Mouse (Mus musculus): ENCODE results near the gene Peak1.

Gene Peak1

DNA sequence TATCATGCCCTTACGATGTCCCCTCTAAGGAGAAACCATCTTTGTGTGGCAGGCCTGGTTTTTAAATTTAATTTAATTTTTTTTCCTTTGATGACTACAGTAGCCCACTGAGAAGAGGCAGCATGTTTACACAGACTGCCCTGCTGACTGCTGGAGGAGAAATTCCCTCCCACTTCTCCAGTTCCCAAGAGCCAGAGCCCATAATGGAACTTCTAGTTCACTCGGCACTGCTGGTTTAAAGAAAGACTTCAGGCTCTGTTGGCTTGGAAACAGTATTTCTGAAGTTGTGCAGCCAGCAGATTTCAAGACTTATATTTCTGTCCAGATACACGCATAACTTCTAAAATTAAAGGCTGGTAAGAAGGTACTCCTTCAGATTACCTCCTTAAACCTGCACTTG, 175.2 kb downstream of the Peak1 start:
- DNase-seq: no peak

- no peak for DNase-seq
Measured at GRCm38 (mm10) chr9:56241076-56241475, 176.8 kb downstream of the Peak1 start.

DNA sequence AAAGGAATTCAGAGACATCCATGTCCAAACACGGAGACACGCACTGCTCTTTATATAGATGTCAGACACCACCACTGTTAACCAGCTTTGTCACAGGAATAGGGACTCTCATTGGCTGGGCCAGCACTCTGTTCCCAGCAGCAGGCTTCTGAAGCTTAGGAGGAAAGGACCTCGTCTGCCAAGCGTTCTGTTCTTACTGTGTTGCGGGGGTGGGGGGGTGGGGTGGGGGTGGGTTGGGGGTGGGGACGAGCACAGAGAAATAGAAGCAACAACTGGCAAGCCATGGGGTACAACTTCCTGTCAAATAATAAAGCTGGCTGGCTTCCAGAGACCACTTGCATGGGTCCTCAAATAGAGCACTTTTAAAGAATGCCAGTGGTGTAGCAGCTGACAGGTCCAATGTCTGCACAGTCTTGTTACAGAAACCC, 182.0 kb downstream of the Peak1 start:
- DNase-seq: no peak

DNA sequence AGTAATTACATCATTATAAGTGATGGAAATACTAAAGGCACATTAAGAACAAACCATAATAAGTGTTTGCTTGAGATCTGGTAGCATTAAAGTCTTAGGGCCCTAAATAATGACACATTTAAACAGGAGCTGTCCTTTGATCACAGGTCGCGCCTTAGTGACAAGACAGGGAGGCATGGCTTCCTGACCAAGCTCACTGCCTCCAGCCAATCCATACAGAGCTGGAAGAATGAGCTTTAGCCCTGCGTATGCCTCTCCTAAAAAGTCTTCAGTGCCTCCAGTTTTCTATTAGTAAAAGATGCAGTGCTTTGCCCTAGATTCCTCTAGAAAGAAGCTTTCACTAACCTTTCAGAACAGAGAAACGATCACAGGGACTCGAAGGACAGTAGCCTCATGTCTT, 182.6 kb downstream of the Peak1 start:
- no peak for DNase-seq

GRCm38 (mm10) chr9:56234561-56234960, 183.3 kb downstream of the Peak1 start:
- no peak for DNase-seq

- DNase-seq: no peak
Measured at GRCm38 (mm10) chr9:56233316-56233715, 184.6 kb downstream of the Peak1 start.

DNA sequence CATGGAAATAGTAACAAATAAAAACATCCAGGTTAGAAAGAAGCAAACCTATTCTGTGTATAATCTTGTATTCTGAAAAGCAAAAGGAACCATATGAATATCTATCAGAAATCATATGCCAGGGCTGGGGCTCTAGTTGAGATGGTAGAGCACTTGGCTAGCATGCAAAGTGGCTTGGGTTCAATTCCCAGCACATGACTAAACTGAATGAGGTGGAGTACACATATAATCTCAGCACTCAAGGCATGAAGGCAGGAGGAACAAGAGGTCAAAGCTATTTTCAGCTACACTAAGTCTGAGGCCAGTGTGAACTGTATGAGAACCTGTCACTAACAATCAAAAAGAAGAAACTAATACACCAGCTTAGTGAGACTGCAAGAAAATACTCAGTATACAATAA, 187.0 kb downstream of the Peak1 start:
- no peak for DNase-seq

- DNase-seq: no peak
Measured at GRCm38 (mm10) chr9:56227626-56228025, 190.2 kb downstream of the Peak1 start.

- peak; percentile 89 for DNase-seq
Measured at GRCm38 (mm10) chr9:56223429-56224051, 194.3 kb downstream of the Peak1 start.

- no peak for DNase-seq
Measured at GRCm38 (mm10) chr9:56218860-56219259, 199.0 kb downstream of the Peak1 start.

DNA sequence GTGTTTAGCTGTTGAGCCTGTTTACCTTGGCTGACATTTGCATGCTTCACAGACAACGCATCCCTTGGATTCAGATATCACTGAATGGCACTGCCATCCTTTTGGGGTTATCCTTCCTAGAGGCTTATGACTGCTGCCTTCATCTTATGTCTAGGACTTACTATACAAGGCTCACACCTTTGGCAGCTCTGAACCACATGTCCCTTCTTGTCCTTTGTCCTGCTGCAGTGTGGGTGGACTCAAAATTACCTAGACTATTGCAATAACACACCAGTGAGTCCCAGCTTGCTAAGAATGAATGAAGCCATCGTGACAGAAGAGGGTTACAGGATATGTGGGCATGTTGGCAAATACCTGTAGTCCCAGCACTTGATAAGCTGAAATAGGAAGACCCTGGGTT, 199.8 kb downstream of the Peak1 start:
- DNase-seq: no peak

- no peak for DNase-seq
Measured at GRCm38 (mm10) chr9:56217386-56217785, 200.5 kb downstream of the Peak1 start.

DNA sequence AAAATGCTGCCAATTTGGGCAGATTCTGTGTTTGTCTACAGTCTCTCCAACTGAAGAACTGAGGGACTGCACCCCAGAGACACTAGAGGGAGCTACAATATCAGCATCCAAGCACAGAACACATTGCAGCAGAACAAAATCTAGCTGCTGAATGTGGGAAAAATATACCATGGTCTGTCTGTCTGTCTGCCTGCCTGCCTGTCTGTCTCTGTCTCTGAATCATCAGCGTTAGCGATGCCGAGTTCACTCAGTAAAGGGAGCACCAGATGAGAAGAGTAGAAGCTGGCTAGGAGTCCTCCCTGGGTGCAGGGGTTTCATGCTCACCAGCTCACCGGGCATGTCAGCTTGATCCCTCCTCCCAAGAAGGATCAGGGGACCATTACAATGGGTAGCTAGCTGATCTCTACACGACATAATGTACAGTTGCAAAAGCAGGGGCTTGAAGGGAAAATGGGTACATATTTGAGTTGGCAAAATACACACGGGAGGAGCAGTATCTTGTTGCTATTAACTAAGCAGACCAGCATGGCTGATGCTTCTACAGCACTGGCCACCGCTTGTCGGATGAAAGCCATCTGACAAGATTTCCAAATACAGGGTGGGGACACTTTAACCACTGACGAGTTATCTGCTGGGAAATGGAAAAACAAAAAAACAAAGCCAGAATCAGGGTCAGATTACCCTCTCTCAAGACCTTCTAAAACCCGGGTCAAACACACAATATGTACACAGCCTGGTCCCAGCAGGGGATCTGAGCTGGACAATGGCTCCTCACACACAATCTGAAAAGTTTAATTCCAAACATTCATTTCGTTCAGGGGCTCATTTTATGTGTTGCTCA, 204.2 kb downstream of the Peak1 start:
- DNase-seq: peak; percentile 48

- DNase-seq: no peak
Measured at GRCm38 (mm10) chr9:56208817-56209216, 209.1 kb downstream of the Peak1 start.

DNA sequence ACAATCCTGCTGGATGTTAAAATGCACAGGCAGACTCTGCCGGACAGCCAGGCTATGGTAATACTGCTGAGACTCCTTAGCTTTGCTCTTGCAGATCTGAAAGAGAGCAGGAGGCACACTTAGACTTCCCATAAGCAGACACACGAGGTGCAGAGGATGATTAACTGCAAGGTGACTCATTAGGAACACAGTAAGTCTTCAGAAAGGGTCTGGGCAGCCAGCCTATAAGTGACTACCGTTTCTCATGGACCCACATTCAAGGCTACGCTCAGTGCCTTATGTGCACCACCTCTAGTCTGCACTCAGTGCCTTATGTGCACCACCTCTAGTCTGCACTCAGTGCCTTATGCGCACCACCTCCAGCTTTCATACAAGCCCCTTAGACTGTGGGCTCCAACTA, 210.4 kb downstream of the Peak1 start:
- DNase-seq: no peak

- no peak for DNase-seq
Measured at GRCm38 (mm10) chr9:56207083-56207482, 210.8 kb downstream of the Peak1 start.

DNA sequence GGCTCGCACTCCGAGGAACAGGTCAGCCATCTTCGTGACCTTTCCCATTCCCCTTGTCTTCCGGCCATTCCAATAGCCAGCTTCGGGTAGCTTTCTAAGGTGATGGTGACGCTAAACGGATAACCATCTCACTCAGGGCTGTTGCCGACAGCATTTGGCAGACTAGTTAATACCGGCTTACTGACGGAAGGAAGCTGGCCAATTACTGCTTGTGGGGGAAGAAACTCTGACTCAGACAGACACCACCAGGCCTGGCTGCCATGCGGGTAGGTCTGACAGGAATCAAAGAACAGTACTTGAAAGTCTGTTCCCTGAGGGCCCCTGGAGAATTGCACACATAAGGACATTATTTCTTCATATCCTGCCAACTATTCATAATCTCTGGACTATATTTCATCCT, 212.5 kb downstream of the Peak1 start:
- no peak for DNase-seq

- no peak for DNase-seq
Measured at GRCm38 (mm10) chr9:56204316-56204715, 213.6 kb downstream of the Peak1 start.

GRCm38 (mm10) chr9:56200645-56201314, 217.1 kb downstream of the Peak1 start:
- DNase-seq: peak; percentile 81

- no peak for DNase-seq
Measured at GRCm38 (mm10) chr9:56200200-56200599, 217.7 kb downstream of the Peak1 start.

- no peak for DNase-seq
Measured at GRCm38 (mm10) chr9:56196921-56197320, 220.9 kb downstream of the Peak1 start.

- no peak for DNase-seq
Measured at GRCm38 (mm10) chr9:56195193-56195592, 222.7 kb downstream of the Peak1 start.

DNA sequence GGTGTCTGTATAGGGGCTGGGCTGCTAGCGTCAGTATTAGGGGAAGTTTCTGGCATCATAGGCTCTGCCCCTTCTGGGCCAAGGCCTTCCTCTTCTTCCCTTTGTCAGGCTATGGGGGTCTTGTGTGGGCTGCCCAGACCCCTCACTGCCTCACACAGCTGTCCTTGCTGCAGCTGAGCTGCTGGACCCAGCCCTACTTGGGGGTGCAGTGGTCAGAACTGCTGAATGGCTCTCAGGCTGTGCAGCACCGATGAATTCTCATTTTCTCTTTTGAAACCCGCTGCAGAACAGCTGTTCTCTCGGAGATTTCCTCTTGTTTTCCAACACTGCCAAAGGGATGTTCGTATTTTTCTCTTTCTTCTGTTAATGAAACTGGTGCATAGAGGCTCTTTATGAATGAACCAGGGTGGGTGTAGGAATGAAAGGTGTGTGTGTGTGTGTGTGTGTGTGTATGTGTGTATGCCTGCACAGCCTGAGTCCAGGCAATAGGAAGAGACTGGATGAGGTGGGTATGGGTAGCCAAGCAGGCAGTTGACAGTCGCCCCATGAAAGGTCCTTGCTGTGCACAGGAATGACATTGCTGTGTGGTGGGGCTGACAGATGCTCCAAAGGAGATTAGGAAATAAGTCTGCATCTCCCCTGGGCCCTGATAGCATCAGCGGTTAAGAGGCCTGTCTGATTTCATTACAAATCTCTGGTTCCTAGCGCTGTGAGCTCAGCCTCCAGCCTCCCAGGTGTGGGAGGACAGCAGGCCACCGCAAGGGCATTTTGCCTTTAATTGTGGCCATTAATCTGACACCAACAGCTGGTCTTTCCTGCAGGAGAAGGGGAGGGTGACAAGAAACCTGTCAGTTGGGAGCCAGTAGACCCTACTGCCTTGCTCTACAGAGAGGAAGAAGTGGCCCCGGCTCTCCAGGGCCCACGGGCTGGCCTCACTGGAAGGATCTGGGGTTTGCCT, 226.1 kb downstream of the Peak1 start:
- no peak for DNase-seq
